8 mouse cellular contexts compared by ENCODE assay signal in genomic region chr13:100832741-100833639, GRCm38 (mm10). TPM values are rescaled to one million over a fixed set of nuclear protein-coding genes. Genes with fewer than 3 reads are reported as not detected.
DNase-seq lines count a peak whose midpoint lies in the region; ATAC-seq and TF ChIP-seq lines count a peak whose summit lies in the region.

Gene Slc30a5, minus strand, starts transcription at chr13:100833427.

- WGBS in hindbrain, embryonic 10.5 days, result under 1% methylated on average over 94 of the region's 94 CpGs
- WGBS in lung, postnatal 0 days, result under 1% methylated on average over 78 of the region's 94 CpGs

- peak within 1 kb of the TSS; percentile 96 for H3K27ac ChIP-seq in hindbrain, embryonic 10.5 days
- H3K27ac ChIP-seq in lung, postnatal 0 days (ENCODE audit: low read length), result peak within 1 kb of the TSS; percentile 94

- peak within 1 kb of the TSS; percentile 98 for H3K4me3 ChIP-seq in hindbrain, embryonic 10.5 days
- H3K4me3 ChIP-seq in lung, postnatal 0 days (ENCODE audit: low read depth, low read length), result peak within 1 kb of the TSS; percentile 98

- peaks cover 17% of the 10 kb centered on the region for H3K4me1 ChIP-seq in hindbrain, embryonic 10.5 days (replicated peaks)
- H3K4me1 ChIP-seq in lung, postnatal 0 days (ENCODE audit: insufficient read depth, low read depth, low read length), result peaks cover 6% of the 10 kb centered on the region; the same call in 1 of the 2 replicates

- ATAC-seq in frontal cortex, adult (ENCODE audit: low TSS enrichment), result peak; percentile 96
- ATAC-seq in lung, postnatal 0 days, result peak; percentile 98

- peak; percentile 100 for DNase-seq in MN1 (ENCODE audit: low spot score)
- peak; percentile 99 for DNase-seq in cerebellum, adult 9-10 months
- peak; percentile 99 for DNase-seq in hindbrain, embryonic 10.5 days (ENCODE audit: low spot score)
- DNase-seq in layer of hippocampus, adult 9-11 months, result peak; percentile 99
- peak; percentile 100 for DNase-seq in lung, postnatal 0 days (ENCODE audit: low spot score)
- peak; percentile 97 for DNase-seq in ovary, postnatal 14 days (ENCODE audit: low spot score)
- DNase-seq in thymus, postnatal 14 days, result peak; percentile 100

- H3K36me3 ChIP-seq in hindbrain, embryonic 10.5 days, result peaks cover 7% of the 10 kb centered on the region
- 0 out of 2 replicates have a peak, but pooled peaks cover 3% of the 10 kb centered on the region for H3K36me3 ChIP-seq in lung, postnatal 0 days (ENCODE audit: insufficient read depth, low read length)

- TF ChIP-seq CTCF in lung, postnatal 0 days (IDR thresholded peaks at IDR 0.05), result peak; percentile 91

- H3K27me3 ChIP-seq in hindbrain, embryonic 10.5 days (ENCODE audit: insufficient read depth, poor library complexity, severe bottlenecking), result no peaks in the 10 kb centered on the region
- no peaks in the 10 kb centered on the region for H3K27me3 ChIP-seq in lung, postnatal 0 days (replicated peaks; ENCODE audit: insufficient read depth, low read length)

- peak within 1 kb of the TSS; percentile 93 for H3K9ac ChIP-seq in lung, postnatal 0 days (replicated peaks; ENCODE audit: low read depth)

- no peaks in the 10 kb centered on the region for H3K9me3 ChIP-seq in hindbrain, embryonic 10.5 days
- no peaks in the 10 kb centered on the region for H3K9me3 ChIP-seq in lung, postnatal 0 days (ENCODE audit: low read length)

- peak within 1 kb of the TSS; percentile 62 for H3K4me2 ChIP-seq in lung, postnatal 0 days (replicated peaks; ENCODE audit: low read depth, low read length)

- TF ChIP-seq EP300 in lung, postnatal 0 days (IDR thresholded peaks at IDR 0.05), result no peak

RNA-seq across cellular contexts. Expression of gene Slc30a5, which starts in this region (rescaled TPM):
- polyA plus RNA-seq in hindbrain, embryonic 10.5 days (2016; fragmentation: Nextera tagmentation; extraction: Ambion mirVana), result 33.0 and 36.4 TPM in 2 replicates
- polyA plus RNA-seq in lung, postnatal 0 days (2015; fragmentation: Nextera tagmentation; extraction: Ambion mirVana), result 30.8 and 31.1 TPM in 2 replicates

Comparison
In these comparisons a context has a peak if more than half of its experiments do, and no peak if none do; other contexts are left out.
1. Peak in every context shown above with its lines: DNase-seq, ATAC-seq, H3K4me3 ChIP-seq and H3K27ac ChIP-seq.